Mouse (Mus musculus): ENCODE results near the gene Bcl2l12. TPM values are rescaled to one million over a fixed set of nuclear protein-coding genes. Genes with fewer than 3 reads are reported as not detected.

Bcl2l12 gene
- polyA plus RNA-seq, 1 experiment = 16.0 TPM

DNA sequence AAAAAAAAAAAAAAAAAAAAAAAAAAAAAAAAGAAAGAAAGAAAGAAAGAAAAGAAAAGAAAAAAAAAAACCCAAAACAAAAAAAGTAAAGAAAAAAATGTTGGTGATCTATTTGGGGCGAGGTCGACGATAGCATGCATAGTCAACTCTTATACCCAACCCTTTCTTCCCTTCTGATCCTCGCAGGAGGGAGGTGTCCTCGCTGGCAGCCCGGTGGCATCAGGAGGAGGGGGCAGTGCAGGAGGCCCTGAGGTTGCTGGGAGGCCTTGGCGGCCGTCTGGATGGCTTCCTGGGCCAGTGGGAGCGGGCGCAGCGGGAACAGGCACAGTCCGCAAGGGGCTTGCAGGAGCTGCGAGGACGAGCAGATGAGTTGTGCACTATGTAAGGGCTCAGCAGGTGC, 45.0 kb downstream of the Bcl2l12 start:
- no peak overlapping the region for H3K27ac ChIP-seq (ENCODE audit: insufficient read depth, low read depth, low read length)

GRCm38 (mm10) chr7:44952611-44953306, 45.8 kb downstream of the Bcl2l12 start:
- peak overlapping the region; percentile 20; the same call in 1 of the 2 replicates for H3K27ac ChIP-seq (ENCODE audit: insufficient read depth, low read depth, low read length)
- peaks cover 9% of the 10 kb centered on the region for H3K4me1 ChIP-seq (ENCODE audit: control insufficient read depth, insufficient read depth, low read length)
- TF ChIP-seq CTCF (IDR thresholded peaks at IDR 0.05; ENCODE audit: low read depth, low read length) = no peak
- no peak for TF ChIP-seq POLR2A (IDR thresholded peaks at IDR 0.05; ENCODE audit: borderline replicate concordance, low read depth, low read length)
- peak overlapping the region; percentile 66 for H3K4me3 ChIP-seq (ENCODE audit: insufficient read depth, low read length)

More for the DNA sequence above, 45.0 kb downstream of the Bcl2l12 start:
- TF ChIP-seq CTCF (IDR thresholded peaks at IDR 0.05; ENCODE audit: low read depth, low read length) (no peak), POLR2A (IDR thresholded peaks at IDR 0.05; ENCODE audit: borderline replicate concordance, low read depth, low read length) (no peak)
- Histone ChIP-seq H3K4me1 (ENCODE audit: control insufficient read depth, insufficient read depth, low read length) (peaks cover 9% of the 10 kb centered on the region), H3K4me3 (ENCODE audit: insufficient read depth, low read length) (no peak overlapping the region)

GRCm38 (mm10) chr7:44951960-44952359, 46.6 kb downstream of the Bcl2l12 start:
- no peak; the same call in 1 of the 2 replicates for TF ChIP-seq CTCF (IDR thresholded peaks at IDR 0.05; ENCODE audit: low read depth, low read length)
- no peak for TF ChIP-seq POLR2A (IDR thresholded peaks at IDR 0.05; ENCODE audit: borderline replicate concordance, low read depth, low read length)
- peak overlapping the region; percentile 66 for H3K4me3 ChIP-seq (ENCODE audit: insufficient read depth, low read length)
- peaks cover 9% of the 10 kb centered on the region for H3K4me1 ChIP-seq (ENCODE audit: control insufficient read depth, insufficient read depth, low read length)
- peak overlapping the region; percentile 20 for H3K27ac ChIP-seq (ENCODE audit: insufficient read depth, low read depth, low read length)

- H3K4me1 ChIP-seq (ENCODE audit: control insufficient read depth, insufficient read depth, low read length) = peaks cover 9% of the 10 kb centered on the region
- no peak overlapping the region for H3K4me3 ChIP-seq (ENCODE audit: insufficient read depth, low read length)
- no peak overlapping the region for H3K27ac ChIP-seq (ENCODE audit: insufficient read depth, low read depth, low read length)
- TF ChIP-seq CTCF (IDR thresholded peaks at IDR 0.05; ENCODE audit: low read depth, low read length) (no peak), POLR2A (IDR thresholded peaks at IDR 0.05; ENCODE audit: borderline replicate concordance, low read depth, low read length) (no peak)
Observed at GRCm38 (mm10) chr7:44949922-44950321, 48.6 kb downstream of the Bcl2l12 start.

- no peak within 1 kb of the TSS for H3K4me3 ChIP-seq (ENCODE audit: insufficient read depth, low read length)
- H3K27ac ChIP-seq (ENCODE audit: insufficient read depth, low read depth, low read length) = no peak within 1 kb of the TSS
- TF ChIP-seq CTCF (IDR thresholded peaks at IDR 0.05; ENCODE audit: low read depth, low read length) = no peak
- no peak for TF ChIP-seq POLR2A (IDR thresholded peaks at IDR 0.05; ENCODE audit: borderline replicate concordance, low read depth, low read length)
- H3K4me1 ChIP-seq (ENCODE audit: control insufficient read depth, insufficient read depth, low read length) = no peaks in the 10 kb centered on the region
Observed at GRCm38 (mm10) chr7:44942904-44943303, 55.6 kb downstream of the Bcl2l12 start, which contains the start of gene Tsks. Tsks (plus strand) TSS chr7:44943204.

Other genes starting within 250 kb of the Bcl2l12 start
- gene Zfp473, start 247.7 kb downstream of the Bcl2l12 start, polyA plus RNA-seq (2012; ENCODE audit: insufficient read depth, insufficient read length, missing spikeins) = 0.71 and 0.81 TPM in 2 replicates
- 30.8 and 36.7 TPM in 2 replicates for gene Nup62, start 182.6 kb downstream of the Bcl2l12 start, polyA plus RNA-seq (2012; ENCODE audit: insufficient read depth, insufficient read length, missing spikeins)
- 1.2 and 3.5 TPM in 2 replicates for gene Il4i1, start 182.3 kb downstream of the Bcl2l12 start, polyA plus RNA-seq (2012; ENCODE audit: insufficient read depth, insufficient read length, missing spikeins)
- 28.4 and 32.8 TPM in 2 replicates for gene Atf5, start 182.1 kb downstream of the Bcl2l12 start, polyA plus RNA-seq (2012; ENCODE audit: insufficient read depth, insufficient read length, missing spikeins)
- 36.9 and 45.3 TPM in 2 replicates for gene Akt1s1, start 149.7 kb downstream of the Bcl2l12 start, polyA plus RNA-seq (2012; ENCODE audit: insufficient read depth, insufficient read length, missing spikeins)
- gene Tbc1d17, start 149.6 kb downstream of the Bcl2l12 start, polyA plus RNA-seq (2012; ENCODE audit: insufficient read depth, insufficient read length, missing spikeins) = 69.5 and 76.1 TPM in 2 replicates
- 31.2 and 48.7 TPM in 2 replicates for gene Pnkp, start 141.6 kb downstream of the Bcl2l12 start, polyA plus RNA-seq (2012; ENCODE audit: insufficient read depth, insufficient read length, missing spikeins)
- gene Ptov1, start 128.9 kb downstream of the Bcl2l12 start, polyA plus RNA-seq (2012; ENCODE audit: insufficient read depth, insufficient read length, missing spikeins) = 90.1 and 105 TPM in 2 replicates
- 32.3 and 33.4 TPM in 2 replicates for gene Med25, start 106.0 kb downstream of the Bcl2l12 start, polyA plus RNA-seq (2012; ENCODE audit: insufficient read depth, insufficient read length, missing spikeins)
- 11.3 and 14.1 TPM in 2 replicates for gene Fuz, start 102.6 kb downstream of the Bcl2l12 start, polyA plus RNA-seq (2012; ENCODE audit: insufficient read depth, insufficient read length, missing spikeins)
- 42.3 and 56.7 TPM in 2 replicates for gene Ap2a1, start 69.2 kb downstream of the Bcl2l12 start, polyA plus RNA-seq (2012; ENCODE audit: insufficient read depth, insufficient read length, missing spikeins)
- gene Tsks, start 55.5 kb downstream of the Bcl2l12 start, polyA plus RNA-seq (2012; ENCODE audit: insufficient read depth, insufficient read length, missing spikeins) = not detected in 2 replicates
- gene Cpt1c, start 23.9 kb downstream of the Bcl2l12 start, polyA plus RNA-seq (2012; ENCODE audit: insufficient read depth, insufficient read length, missing spikeins) = 0.99 and 2.3 TPM in 2 replicates
- 54.4 and 61.6 TPM in 2 replicates for gene Prmt1, start 12.1 kb downstream of the Bcl2l12 start, polyA plus RNA-seq (2012; ENCODE audit: insufficient read depth, insufficient read length, missing spikeins)
- gene Irf3, start 1.1 kb downstream of the Bcl2l12 start, polyA plus RNA-seq (2012; ENCODE audit: insufficient read depth, insufficient read length, missing spikeins) = 91.0 and 94.7 TPM in 2 replicates
- 44.3 and 47.3 TPM in 2 replicates for gene Scaf1, start 17.7 kb upstream of the Bcl2l12 start, polyA plus RNA-seq (2012; ENCODE audit: insufficient read depth, insufficient read length, missing spikeins)
- 119 and 123 TPM in 2 replicates for gene Rras, start 19.2 kb upstream of the Bcl2l12 start, polyA plus RNA-seq (2012; ENCODE audit: insufficient read depth, insufficient read length, missing spikeins)
- 19.3 and 22.5 TPM in 2 replicates for gene Prr12, start 54.2 kb upstream of the Bcl2l12 start, polyA plus RNA-seq (2012; ENCODE audit: insufficient read depth, insufficient read length, missing spikeins)
- 68.2 and 68.9 TPM in 2 replicates for gene Nosip, start 63.7 kb upstream of the Bcl2l12 start, polyA plus RNA-seq (2012; ENCODE audit: insufficient read depth, insufficient read length, missing spikeins)
- gene Prrg2, start 64.0 kb upstream of the Bcl2l12 start, polyA plus RNA-seq (2012; ENCODE audit: insufficient read depth, insufficient read length, missing spikeins) = 22.9 and 23.6 TPM in 2 replicates
- gene Rcn3, start 93.5 kb upstream of the Bcl2l12 start, polyA plus RNA-seq (2012; ENCODE audit: insufficient read depth, insufficient read length, missing spikeins) = 3.1 and 4.6 TPM in 2 replicates
- 149 and 150 TPM in 2 replicates for gene Fcgrt, start 105.1 kb upstream of the Bcl2l12 start, polyA plus RNA-seq (2012; ENCODE audit: insufficient read depth, insufficient read length, missing spikeins)
- gene Rps11, start 125.7 kb upstream of the Bcl2l12 start, polyA plus RNA-seq (2012; ENCODE audit: insufficient read depth, insufficient read length, missing spikeins) = 1,675 and 1,722 TPM in 2 replicates
- gene Rpl13a, start 130.0 kb upstream of the Bcl2l12 start, polyA plus RNA-seq (2012; ENCODE audit: insufficient read depth, insufficient read length, missing spikeins) = 1,569 and 1,898 TPM in 2 replicates
- gene Gm45713, start 137.5 kb upstream of the Bcl2l12 start, polyA plus RNA-seq (2012; ENCODE audit: insufficient read depth, insufficient read length, missing spikeins) = not detected in 2 replicates
- 28.2 and 30.8 TPM in 2 replicates for gene Flt3l, start 137.7 kb upstream of the Bcl2l12 start, polyA plus RNA-seq (2012; ENCODE audit: insufficient read depth, insufficient read length, missing spikeins)
- 65.7 and 66.7 TPM in 2 replicates for gene Pih1d1, start 155.6 kb upstream of the Bcl2l12 start, polyA plus RNA-seq (2012; ENCODE audit: insufficient read depth, insufficient read length, missing spikeins)
- 89.0 and 111 TPM in 2 replicates for gene Aldh16a1, start 155.9 kb upstream of the Bcl2l12 start, polyA plus RNA-seq (2012; ENCODE audit: insufficient read depth, insufficient read length, missing spikeins)
- gene Slc17a7, start 165.2 kb upstream of the Bcl2l12 start, polyA plus RNA-seq (2012; ENCODE audit: insufficient read depth, insufficient read length, missing spikeins) = not detected in 2 replicates
- not detected in 2 replicates for gene Gfy, start 180.9 kb upstream of the Bcl2l12 start, polyA plus RNA-seq (2012; ENCODE audit: insufficient read depth, insufficient read length, missing spikeins)
- gene Pth2, start 182.3 kb upstream of the Bcl2l12 start, polyA plus RNA-seq (2012; ENCODE audit: insufficient read depth, insufficient read length, missing spikeins) = not detected in 2 replicates
- gene Ccdc155, start 206.2 kb upstream of the Bcl2l12 start, polyA plus RNA-seq (2012; ENCODE audit: insufficient read depth, insufficient read length, missing spikeins) = 0.24 TPM in 1 of 2 replicates, not detected in the other
- gene Dkkl1, start 213.4 kb upstream of the Bcl2l12 start, polyA plus RNA-seq (2012; ENCODE audit: insufficient read depth, insufficient read length, missing spikeins) = not detected in 2 replicates
- 2.1 TPM in 1 of 2 replicates, not detected in the other for gene Tead2, start 217.0 kb upstream of the Bcl2l12 start, polyA plus RNA-seq (2012; ENCODE audit: insufficient read depth, insufficient read length, missing spikeins)
- gene Cd37, start 240.4 kb upstream of the Bcl2l12 start, polyA plus RNA-seq (2012; ENCODE audit: insufficient read depth, insufficient read length, missing spikeins) = 238 and 243 TPM in 2 replicates
- not detected in 2 replicates for gene Slc6a16, start 242.4 kb upstream of the Bcl2l12 start, polyA plus RNA-seq (2012; ENCODE audit: insufficient read depth, insufficient read length, missing spikeins)

Measured in bone marrow macrophage, adult 2 months (primary cell).